Mouse (Mus musculus): Measurements from ENCODE around the gene Ncf4.

Ncf4 gene

DNA sequence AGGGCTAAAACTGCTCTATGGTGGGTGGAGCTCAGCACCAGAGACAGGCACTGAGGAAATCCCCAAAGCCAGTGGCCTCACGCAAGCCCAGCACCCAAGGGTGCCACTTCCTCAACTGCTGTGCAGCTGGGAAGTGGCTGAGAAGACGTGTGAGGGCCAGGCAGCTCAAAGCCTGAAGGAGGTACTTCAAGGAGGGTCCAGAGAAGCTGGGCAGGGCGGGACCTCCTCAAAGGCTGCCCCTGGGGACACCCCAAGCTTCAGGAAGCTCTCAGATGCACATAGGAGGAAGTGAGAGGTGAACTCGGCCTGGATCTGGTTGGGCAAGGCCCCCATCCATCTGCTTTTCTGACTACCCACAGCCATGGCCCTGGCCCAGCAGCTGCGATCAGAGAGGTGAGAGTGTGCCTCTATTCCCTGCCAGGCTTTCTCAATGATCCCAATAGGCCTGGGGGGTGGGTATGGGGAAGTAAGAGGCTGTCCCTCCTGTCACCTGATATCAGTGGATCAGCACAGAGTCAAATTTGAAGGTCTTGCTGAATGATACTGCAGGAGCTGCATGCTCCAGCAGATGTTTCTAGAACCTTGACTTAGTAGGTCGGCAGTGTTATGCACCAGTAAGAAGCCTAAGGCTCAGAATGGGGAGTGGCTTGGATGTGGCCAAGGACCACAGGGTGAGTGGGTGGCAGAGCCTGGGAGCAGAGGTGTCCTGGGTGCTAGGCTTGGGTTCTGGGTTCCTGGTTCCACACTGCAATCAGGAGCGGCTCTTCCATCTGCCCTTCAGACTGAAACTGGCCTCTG is at the start of gene Ncf4:
Gene Ncf4 (plus strand): TSS at position 107 of the 798 bp plus-strand sequence.
- no peak for DNase-seq (ENCODE audit: extremely low read depth, low read depth, low spot score)

DNA sequence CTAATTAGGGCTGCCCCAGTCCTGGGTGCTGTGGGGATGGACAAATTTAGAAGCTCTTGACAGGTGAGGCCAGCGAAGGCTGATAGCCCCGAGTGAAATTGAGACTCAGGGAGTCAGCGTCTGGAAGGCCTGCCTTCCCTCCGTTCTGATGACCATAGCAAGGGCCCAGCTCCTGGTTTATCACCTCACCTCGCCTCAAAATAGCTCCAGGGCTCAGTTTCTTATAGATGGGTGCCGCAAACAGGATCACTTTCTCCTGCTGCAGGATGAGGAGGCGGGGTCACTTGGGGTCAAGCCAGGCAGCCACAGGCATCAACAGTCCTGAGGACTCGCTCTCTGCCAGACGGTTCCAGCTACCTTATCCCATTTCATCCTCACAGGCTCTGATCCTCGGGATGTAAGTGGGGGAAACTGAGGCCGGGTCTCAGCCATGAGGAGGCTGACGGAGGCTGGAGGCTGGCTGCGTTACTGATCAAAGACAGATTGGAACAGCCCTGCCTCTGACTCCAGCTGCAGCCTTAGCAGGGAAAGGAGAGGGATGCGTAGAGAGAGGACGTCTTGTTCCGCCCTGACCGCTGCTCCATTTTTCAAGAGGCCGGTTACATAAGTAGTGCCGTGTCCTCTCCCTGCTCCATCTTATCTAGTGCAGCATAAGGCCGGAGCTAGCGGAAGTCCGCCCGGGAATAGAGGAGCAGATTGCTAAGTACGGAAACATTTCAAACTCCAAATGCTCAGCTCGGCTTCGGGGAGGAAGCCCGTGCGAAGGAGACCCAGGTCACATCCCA is 49.3 kb upstream of the Ncf4 start:
- DNase-seq (ENCODE audit: extremely low read depth, low read depth, low spot score), result no peak

DNA sequence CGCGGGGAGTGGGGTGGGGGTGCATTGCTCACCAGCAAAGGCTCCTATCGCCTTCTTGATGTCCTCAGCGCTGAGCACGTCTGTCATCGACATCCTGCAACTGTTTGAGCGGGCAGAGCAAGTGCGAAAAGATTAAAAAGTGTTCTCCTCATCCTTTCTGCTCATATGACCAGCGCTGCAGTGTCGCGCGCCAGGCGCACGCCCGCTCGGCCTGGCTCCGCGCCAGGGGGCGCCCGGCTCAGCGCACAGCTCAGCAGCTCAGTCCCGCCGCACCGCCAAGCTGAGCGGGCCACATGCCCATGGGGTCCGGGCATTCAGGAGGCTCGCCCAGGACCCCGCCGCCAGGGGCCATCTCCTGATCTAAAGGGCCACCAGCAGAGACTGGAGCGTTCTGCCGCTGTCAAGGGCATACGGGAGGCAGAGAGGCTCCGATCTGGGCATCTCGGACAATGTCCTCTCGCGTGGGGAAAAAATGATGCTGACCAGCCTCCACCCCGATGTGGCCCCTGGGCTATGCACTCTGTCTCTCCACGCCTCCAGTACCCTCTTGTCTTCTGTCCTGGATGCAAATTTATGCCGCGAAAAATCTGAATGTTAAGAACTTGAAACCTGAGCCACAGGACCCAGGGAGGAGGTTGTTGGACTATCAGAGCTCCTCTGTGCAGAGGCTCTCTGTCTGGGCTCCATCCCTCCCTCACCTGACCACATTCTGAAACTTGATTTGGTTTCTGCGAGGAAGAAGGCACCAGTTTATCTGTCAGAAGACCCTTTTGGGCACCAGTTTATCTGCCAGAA is 40.4 kb upstream of the Ncf4 start:
- no peak for DNase-seq (ENCODE audit: extremely low read depth, low read depth, low spot score)

DNA sequence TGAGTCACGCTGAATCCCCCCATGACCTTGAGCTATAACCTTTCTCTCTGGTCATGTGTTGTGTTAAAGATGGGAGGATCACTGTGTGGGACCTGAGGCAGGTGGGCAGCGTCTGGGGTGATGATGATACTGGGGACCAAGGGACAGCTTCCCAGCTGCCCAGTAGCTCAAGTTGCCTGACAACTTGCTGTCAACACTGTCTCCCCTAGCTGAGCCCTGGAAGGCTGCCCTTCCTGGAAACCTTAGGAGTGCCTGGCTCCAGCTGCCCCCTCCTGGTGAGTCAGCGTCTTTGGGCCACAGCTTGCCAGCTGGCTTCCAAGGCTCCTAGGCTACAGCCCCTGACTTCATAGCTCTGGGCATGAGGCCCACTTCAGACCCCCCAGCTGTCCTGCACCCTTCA is 39.4 kb upstream of the Ncf4 start:
- no peak for DNase-seq (ENCODE audit: extremely low read depth, low read depth, low spot score)

DNA sequence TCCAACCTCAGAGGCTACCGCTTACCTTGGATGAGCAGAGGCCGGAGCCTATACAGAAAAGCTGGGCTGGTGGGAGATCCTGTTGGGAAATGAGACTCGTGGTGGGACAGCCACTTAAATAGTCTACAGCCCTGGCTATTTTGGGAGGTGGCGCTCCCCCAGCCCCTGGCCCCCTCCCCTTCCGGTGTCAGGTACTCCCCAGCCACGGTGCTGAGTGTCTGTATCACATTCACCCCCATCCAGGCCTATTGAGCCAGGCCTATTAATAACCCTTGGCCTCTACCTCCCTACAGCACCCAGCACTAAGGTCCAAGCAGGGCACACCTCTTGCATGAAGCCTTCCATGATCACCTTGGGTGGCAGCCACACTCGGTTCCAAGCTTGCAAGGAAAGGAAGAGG is 38.3 kb upstream of the Ncf4 start, which contains the start of gene Pvalb:
Gene Pvalb (minus strand): TSS at position 89 of the 400 bp plus-strand sequence.
- no peak for DNase-seq (ENCODE audit: extremely low read depth, low read depth, low spot score)

DNA sequence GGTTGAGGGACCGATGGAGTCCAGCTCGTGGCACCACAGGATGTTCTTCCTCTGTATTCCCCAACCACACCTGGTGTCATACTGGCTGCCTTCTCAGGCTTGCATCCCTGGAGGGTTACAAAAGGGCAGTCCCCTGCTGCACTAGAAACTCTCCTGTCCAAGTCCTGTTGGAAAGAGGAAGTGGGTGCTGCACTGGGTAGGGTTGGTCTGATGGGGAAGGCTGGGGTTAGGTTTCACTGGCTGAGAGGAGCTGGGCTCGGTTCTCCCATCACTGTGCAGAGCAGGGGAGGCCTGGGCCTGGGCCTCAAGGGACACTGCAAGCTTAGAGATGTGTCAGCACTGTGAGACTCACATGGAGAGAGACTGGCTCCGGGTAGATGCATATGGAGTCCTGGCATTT is 34.4 kb upstream of the Ncf4 start:
- no peak for DNase-seq (ENCODE audit: extremely low read depth, low read depth, low spot score)

DNA sequence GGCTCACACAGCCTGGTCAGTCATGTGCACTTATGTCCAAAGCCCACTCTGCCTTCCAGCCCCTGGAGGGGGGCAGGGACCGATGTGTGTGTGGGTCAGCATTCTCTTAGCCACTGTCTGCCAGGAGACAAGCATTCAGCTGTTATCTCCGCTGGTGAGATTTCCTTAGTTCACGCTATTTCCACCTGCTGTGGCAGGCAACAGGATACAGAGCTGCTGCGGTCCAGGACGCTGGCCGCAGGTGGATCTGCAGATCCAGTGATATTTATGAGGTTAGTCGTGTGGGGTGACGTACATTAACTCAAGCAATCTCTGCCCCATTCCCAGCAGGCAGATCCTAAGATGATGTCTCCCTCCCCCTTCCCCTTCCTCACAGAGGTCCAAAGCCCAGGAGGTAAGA is 33.2 kb upstream of the Ncf4 start:
- no peak for DNase-seq (ENCODE audit: extremely low read depth, low read depth, low spot score)

DNA sequence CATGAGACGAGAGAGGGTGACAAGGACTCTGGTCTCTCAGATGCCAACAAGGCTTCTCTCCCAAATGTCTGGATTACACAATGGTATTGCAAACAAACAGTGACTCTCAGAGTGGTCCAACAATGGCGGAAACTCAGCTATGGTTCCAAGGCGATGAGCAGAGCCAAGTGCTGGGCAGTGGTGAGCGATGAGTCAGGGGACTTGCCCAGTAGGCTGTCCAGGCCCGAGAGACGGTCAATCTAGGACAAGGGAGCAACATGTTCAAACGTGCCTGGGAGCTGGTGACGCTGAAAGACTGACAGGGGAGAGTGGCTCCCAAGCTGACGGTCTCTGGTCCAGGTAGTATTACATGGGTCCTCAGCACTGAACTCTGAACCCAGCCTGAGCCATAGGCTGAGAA is 29.3 kb upstream of the Ncf4 start:
- no peak for DNase-seq (ENCODE audit: extremely low read depth, low read depth, low spot score)

DNA sequence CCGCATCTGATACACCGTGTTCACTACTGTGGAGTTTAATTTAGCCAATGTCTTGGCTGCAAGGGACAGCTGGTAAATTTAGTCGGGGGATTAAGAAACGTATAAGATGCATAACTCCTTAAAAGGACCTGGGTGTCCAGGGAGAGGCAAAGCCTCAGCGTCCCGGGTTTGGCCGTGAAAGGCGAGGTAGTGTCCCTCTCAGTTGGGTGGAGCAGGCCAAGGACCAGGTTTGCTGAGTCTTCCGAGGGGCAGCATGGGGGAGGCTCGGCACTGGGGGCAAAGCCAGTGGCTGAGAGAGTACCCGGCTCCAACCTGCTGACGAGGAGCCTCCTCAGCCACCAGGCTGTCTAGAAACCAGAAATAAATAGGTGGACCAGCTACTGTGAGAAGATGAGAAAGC is 16.8 kb upstream of the Ncf4 start:
- DNase-seq (ENCODE audit: extremely low read depth, low read depth, low spot score), result no peak

DNA sequence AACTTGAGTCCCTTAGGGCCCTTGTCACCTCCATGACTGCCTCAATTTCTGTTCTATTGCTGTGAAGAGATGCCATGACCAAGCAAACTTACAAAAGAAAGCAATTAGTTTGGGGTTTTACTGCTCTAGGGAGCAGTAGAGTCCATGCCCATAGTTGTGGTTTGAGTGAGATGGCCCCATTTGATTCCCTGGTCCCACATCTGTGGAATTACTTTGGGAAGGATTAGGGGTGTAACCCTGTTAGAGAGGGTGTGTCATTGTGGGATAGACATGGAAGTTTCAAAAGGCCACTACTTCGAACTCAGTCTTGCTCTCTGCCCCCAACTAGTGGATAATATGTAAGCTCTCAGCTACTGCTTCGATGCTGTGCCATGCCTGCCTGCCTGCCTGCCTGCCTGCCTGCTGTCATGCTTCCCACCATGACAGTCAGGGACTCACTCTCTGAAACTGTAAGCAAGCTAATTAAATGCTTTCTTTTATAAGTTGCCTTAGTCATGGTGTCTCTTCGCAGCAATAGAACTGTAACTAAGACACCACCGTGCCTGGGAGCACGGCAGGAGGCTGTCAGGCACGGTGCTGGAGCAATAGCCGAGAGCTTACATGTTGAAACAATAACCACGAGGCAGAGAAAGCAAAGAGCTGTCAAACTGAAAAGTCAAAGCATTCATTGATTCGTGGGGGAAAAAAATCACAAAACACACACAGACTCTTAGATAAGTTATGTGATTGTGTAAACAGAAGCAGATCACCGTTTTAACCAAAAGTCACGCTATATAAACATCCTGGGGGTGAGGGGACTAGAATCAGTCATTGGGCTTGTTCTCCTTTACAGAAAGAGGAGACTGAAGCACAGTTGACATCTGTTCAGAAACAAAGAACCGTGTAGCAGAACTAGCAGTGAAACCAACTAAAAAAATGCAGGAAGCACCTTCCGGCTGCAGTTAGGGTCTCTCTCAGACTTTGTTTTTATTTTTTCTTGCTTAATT is 13.0 kb upstream of the Ncf4 start:
- DNase-seq (ENCODE audit: extremely low read depth, low read depth, low spot score), result no peak

DNA sequence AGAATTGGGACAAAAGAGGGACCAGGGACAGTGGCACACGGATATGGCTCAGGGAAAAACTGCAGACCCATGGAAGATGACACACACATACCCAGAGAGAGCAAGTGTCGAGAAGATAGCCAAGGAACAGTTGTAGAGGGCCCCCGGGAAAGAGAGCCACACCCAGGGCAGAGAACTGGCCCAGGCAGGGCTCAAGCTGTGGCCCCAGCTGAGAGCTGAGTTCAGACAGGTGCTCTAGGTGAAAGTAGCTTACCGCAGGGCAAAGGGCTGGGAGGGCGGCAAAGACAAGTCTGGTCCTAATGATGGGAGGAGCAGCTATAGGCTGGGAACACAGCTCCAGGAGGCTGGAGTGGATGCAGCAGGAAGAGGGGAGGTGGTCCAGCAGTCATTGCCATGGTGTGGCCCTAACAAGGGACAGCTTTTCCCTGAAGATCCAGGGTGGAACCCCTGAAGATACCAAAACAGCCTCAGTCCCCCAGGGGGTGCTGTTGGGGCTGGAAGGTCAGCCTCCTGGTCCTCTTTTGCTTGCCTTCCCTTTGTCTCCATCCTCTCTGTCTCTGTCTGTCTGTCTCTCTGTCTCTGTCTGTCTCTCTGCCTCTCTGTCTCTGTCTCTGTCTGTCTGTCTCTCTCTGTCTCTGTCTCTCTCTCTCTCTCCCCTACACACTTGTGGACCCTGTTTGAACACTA is 9.6 kb upstream of the Ncf4 start:
- no peak for DNase-seq (ENCODE audit: extremely low read depth, low read depth, low spot score)

DNA sequence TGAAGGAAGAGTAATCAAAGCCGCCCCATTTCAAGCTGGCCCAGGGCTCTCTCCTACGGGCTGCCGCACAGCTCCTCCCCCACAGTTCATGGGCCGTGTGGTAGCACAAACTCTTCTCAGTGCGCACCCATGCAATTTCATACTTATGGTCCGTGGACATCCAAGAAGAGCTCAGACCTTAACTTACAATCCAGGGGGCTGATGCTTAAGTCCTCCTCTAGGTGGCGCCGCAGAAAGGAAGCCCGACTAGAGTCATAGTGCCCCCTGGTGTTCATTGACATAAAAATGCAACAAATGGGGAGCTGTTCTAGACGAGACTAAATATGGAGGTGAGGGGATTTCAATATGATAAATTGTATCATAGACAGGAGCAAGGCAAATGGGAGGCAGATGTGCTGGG is 5.1 kb upstream of the Ncf4 start:
- DNase-seq (ENCODE audit: extremely low read depth, low read depth, low spot score), result no peak

DNA sequence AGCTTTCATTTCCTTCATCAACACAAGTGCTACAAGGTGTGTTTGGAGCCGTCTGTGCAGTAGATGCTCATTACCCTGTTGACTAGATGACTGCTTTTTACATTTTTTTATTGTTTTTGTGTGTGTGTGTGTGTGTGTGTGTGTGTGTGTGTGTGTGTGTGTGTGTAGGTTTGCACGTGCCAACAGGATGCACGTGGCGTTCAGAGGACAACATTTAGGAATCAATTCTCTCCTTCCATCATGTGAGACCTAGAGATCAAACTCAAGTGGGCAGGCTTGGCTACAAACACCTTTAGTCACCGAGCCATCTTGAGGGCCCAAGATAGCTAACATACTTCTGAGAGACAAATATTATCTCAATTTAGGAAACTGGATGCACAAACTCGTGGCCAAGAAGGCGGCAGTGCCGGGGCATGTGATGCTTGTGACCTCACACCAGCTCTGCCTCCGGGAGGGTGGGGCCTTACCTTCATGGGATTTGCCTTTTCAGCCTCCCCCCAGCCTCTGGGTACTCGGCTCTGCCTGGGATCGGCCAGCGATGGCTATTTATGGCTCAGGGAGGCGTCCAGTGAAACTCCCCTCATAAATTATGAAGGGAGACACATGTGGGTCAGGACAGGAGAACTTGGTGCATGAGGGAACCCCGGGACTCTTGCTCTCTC is 4.5 kb upstream of the Ncf4 start:
- no peak for DNase-seq (ENCODE audit: extremely low read depth, low read depth, low spot score)

DNA sequence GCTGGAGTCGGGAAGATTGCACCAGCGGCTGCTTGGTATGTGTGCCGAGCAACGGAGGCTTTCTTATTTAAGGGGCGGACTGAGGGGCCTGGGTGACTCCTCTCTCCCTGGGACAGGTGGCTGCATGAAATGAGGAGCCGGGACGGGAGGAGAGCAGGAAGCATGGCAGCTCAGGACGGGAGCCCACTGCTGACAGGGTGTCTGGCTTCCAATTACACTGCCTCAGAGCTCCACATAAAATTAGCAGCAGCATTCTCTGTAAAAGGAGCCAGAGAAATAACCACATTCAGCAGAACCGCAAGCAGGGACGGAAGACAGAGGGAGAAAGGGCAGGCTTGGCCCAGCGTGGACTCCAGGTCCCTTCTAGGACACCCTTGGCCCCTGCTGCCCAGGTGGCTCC is 3.3 kb upstream of the Ncf4 start:
- DNase-seq (ENCODE audit: extremely low read depth, low read depth, low spot score), result no peak

DNA sequence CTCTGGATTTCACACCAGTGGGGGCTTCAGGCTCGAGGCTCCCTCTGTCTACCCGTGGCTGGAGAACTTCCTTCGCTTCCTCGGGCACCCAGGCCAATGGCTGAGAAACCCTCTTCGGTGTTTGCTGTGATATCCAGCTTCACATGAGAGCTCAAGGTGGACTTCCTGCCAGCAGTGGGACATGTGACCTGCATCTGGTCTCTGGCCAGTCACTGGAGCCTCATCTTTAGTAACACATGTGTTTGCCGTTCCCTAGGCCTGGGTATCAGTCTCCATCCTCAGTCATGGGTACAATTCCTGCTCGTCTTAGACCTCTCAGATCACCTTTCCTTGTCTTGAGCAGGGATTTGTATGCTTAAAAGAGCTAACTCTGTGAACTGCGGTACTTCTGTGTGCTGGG is 1.5 kb upstream of the Ncf4 start:
- no peak for DNase-seq (ENCODE audit: extremely low read depth, low read depth, low spot score)

DNA sequence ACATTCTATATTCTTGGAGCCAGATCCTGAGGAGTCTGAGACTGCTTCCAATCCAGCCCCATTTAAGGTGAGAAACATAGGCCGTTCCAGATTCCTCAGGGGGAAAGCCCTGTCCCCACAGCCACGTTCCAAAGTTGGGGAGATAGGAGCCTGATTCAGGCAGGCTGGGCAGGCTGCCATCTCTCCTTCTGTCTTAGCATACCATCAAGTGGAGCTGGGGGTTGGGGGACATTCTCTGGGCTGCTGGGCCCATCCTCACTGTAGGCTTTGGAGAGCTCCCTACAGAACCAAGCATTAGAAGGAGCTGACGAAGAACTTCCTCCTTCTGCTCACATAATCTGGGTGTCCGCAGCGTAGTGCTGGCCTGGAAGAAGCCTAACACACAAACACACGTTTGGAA is 827 bp upstream of the Ncf4 start:
- no peak for DNase-seq (ENCODE audit: extremely low read depth, low read depth, low spot score)

DNA sequence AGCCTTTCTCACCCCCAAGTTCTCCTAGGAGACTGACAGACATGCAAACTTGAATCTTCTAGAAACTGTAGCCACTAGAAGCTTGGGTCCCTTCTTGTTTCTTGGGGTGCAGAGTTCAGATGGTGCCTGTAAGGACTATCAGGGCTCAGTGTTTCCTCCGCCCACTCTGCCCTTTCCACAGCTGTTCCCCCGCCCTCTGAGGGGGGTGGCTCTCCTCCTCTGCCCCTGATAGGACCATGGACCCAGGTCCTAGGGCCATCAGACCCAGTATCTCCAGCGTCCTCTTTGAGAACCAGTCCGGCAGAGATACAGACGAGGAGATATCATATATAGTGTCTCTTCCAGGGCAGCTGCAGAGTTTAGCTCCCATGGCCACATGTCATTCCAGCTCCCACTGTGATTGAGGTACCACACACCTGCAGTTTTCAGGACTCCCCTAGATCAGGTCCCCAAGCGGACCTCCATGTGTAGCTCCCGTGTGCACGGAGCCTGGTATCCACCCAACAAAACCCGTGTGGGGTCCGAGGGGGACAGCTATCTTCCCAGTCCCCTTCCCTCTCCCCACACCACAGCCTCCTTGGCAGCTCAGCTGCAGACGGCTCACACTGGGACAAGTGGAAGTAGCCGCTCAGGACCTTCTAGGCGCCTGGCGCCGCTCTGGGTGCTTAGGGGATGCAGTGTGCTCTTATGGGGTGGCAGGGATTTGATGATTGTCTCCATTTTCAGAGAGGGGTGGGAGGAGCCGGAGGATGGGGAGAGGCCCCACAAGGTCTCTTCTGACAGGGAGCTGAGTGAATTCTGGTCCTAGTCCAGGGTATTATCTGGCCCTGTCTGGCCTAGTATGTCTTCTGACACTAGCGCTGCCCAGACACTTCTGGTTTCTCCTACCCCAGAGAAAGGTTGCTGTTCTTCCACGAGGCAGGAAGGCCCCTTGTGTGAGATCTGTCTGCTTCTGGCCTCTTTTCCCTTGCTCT is 1.8 kb downstream of the Ncf4 start:
- DNase-seq (ENCODE audit: extremely low read depth, low read depth, low spot score), result no peak

DNA sequence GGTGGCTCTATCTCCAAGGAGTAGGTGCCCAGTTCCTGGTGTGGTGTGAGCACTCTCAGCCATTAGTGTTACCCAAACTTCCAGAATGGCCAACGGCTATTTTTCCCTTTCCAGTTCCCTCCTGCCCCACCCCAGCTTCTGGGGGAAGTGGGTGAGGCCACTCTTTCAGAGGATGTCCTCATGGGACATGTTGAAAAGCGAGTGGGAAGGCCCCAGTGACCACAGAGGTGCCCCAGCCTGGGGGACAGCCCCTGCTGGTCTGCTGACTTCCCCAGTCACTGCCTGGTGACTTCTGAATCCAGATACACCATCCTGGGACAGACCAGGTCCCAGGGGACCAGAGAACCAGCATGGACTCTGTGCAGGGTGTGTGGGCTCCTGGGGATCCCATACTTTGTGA is 3.1 kb downstream of the Ncf4 start:
- DNase-seq (ENCODE audit: extremely low read depth, low read depth, low spot score), result no peak

All from fat pad, adult 2 months (tissue).